Mouse (Mus musculus): ENCODE data around the gene Mepe.

DNA sequence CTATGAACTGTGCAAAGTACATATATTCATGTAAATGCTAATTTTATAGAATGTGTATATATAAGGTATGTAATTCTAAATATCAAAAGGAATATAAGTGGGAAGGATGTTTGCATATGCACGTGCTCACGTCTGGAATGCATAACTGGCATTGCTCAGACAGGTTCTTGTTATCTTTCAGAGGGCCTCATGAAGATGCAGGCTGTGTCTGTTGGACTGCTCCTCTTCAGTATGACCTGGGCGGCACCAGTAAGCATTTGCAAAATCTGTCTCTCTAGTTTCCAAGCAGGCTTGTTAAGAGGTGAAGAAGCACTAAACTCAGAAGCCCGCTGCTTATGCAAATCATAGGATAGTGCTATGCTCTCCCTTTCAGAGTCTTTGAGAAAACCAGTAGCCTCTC lies 1.8 kb downstream of the Mepe start:
- TF ChIP-seq CTCF (IDR thresholded peaks at IDR 0.05; ENCODE audit: low read depth, low read length) = no peak
- TF ChIP-seq POLR2A (IDR thresholded peaks at IDR 0.05; ENCODE audit: extremely low read depth, insufficient read depth, low read length) = no peak
